Mouse (Mus musculus) granulocyte monocyte progenitor cell, adult 5-6 weeks (primary cell): Measurements from ENCODE around the gene Lat. TPM values are rescaled to one million over a fixed set of nuclear protein-coding genes. Genes with fewer than 3 reads are reported as not detected.

ENCODE experiments used
- ATAC-seq: replicated peaks from 2 replicates; pipeline ENCODE4 v1.8.0; 2016; ENCODE audit warnings: mild to moderate bottlenecking, moderate TSS enrichment, inconsistent platforms; ENCODE audit not compliant: poor library complexity, severe bottlenecking
- total RNA-seq, 2 experiments: library from RNA; stranded (forward) in 1 of 2; stranded (reverse) in 1 of 2; fragments of 200-712, 200-1000 nt in 1 of 2; fragments of >200 nt in 1 of 2; fragmentation: Nextera tagmentation in 1 of 2; gene quantifications; 2 replicates each; pipeline ENCODE4 v1.2.3; 2014 to 2017

The Lat gene
- total RNA-seq, 2 experiments from 2014 or later, result 0.72 to 2.4 TPM

DNA sequence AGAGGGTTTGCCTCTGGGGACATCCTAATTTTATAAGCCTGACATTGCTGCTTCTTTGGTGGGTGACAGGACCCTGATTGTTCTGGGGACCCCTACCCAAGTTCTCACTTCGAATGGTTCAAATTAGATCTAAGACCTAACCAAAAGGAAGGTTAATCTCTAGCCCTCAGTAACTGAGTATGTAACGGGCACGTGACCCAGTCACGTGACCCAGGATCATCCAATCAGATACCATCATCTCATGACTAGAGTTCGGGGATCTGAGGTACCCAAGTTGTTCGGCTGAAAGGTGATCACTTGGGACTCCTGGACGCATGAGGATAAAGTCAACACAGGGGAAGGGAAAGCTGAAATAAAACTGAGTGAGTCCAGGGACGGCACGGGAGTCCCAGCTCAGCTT lies 3.6 kb upstream of the Lat start:
- no peak for ATAC-seq

DNA sequence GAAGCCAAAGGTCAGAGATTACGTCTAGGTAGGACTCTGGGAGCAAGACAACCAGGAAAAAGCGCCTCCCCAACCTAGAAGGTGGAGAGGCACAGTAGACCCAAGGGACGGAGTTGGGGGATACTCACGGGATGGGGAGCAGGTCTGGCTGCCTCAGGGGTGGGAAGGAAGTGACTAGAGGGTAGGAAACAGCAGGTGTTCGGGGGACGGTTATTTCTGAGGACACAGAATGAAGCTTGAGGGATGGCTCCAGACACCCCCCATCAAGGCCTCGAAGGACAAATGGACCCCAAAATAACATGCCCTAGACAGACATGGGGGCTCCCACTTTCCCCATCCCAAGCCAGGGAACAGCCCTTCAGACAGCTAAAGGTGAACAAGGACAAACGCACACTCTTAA lies 1.0 kb downstream of the Lat start:
- no peak for ATAC-seq

DNA sequence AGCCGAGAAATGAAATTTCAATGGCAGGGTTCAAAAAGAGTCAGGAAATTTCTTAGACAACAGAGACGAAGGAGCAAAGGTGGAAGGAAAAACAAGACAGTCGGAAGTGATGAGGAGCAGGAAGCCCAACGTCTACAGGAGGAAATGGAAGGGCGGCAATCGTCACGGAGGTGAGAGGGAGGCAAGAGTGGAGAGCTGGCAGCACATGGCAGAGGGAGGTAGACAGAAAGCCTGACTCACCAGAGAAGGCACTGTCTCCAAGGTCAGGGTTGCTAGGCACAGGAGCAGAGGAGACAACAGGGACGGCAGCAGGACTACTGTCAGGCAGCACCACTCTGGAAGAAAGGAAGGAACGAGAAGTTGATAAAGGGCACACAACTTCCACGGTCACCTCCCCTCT lies 1.7 kb downstream of the Lat start:
- no peak for ATAC-seq

DNA sequence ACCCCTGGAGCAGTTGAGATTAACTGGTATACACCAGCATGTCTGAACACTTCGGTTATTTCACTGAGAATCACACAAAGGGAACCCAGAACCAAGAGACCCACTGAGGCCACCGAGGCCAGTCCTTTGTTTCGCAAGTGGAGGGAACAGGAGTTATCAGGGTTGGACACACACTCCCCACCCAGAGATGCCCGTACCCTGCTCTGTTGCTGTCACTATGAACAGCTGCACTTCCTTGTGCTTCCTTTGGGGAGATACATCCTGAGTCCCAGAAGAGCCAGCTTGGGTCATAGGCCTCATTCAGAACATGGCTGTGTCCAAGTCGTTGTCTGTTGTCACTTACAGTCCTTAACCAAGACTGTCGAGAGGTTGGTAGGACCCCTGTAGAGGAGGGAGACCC lies 6.3 kb downstream of the Lat start:
- no peak for ATAC-seq

DNA sequence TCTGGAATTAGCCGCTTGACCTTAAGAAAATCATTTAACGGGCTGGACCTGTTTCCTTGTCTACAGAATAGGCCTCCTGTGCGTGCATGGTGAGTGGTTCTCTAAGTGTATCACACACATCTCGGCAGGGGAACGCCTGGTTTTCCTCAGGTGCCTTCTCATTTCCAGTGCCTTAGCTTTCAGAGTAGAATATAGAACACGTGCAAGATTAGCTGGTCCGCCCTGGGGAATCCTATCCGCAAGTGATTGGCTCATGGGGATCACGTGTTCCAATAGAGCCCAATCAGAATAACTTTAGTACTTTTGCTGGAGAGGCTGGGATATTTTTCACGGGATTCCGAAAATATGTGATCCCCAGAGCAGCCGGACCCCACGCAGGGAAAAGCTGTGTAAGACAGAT lies 10.3 kb downstream of the Lat start:
- no peak for ATAC-seq

DNA sequence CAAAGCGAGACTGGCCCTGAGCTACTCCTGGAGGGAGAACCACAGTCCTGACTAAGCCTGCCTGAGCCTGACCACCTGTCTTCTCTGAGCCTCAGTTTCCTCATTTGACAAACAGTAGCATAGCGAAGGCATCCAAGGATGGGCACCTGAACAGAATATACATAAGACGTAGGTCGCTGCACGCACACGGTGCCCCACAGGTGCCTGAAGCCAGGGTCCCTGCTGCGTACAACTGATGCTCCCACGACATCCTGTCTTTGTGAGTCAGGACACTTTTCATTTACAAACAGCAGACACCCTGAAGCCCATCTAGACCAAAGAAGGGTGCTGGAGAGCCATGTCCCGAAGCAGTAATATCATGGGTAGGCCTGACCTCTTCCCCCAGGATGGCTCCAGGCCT lies 11.0 kb downstream of the Lat start:
- ATAC-seq, result no peak

DNA sequence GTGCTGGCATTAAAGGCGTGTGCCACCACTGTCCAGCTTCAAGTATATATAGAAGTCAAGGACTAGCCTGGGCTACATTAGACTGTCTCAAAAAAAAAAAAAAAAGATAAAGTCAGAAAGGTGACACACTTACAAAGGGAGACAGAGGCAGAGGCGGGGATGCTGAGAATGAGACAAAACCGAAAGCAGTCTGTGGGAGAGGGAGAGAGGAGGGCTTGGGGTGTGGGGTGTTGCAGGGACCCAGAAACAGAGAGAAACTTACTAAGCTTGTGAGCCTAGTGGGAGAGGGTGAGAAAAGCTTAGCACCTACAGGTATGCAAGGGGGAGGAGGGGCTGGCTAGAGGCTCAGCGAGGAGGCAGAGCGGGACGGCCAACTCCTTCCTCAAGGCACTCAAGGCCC lies 11.5 kb downstream of the Lat start:
- no peak for ATAC-seq

DNA sequence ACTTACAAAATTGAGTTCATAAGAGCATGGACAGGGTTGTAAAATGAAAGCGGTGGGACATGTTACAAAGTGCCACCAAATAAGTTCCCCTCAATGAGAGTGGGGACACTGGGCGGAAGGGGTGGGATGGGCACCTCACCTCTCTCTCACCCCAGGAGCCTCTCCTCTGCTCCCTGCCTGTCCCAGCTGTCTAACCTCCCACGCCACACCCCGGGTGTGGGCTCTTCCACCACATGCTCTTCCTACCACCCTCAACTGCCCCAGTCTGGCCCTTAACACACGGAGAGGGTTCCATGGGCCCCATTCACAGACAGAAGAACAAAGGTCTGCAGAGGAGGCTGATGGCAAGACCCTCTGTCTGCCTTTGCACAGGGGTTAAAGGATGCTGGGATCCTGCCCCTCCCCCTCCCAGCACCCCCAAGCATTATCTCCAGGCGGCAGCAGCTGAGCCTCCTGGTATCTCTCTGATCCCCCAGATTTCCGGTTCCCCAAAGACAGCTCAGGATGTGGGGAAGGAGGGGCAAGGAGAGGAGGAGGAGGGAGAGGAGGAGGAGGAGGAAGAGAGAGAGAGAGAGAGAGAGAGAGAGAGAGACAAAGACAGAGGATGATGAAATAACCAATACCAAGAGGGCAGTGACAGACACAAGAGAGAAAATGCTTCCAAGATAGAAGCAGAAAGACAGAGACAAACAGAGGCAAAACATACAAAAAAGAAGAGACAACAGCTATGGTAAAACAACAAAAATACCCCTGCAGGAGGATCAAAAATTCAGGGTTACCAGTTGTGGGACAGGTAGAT lies 12.4 kb downstream of the Lat start:
- peak; percentile 66 for ATAC-seq

DNA sequence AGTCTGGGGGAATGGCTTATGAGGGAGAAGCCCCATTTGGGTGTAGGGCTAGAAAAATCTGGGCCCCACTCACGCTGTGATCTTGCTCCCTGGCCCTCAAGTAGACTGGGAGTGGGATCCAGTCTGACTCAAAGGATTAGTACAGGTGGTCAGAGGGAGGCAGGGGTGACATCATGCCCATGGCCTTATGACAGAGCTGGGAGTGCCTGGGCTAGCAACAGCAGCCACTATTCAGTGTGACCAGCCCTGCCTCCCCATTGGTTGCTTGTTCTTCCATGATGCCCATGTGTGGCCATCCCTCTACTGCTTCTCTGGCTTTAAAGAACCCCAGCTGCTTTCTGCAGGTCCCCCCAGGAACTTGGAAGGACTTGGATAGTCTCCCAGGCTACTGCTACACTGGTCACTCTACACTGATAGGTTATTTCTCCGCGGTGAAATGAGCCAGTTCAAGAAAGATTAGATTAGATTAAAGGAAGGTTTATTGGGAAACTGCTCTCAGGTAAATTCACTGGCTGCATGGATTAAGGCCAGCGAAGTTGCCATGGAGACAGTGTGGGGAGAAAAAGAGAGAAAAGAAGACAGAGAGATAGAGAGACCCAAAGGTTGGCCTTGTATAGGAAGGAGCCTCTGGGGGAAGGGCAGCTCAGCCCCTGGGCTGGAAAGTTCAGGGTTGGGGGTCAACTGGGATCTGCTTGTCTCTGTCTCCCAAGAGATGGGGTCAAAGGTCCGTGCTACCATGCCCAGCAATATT lies 13.3 kb downstream of the Lat start:
- ATAC-seq, result no peak

DNA sequence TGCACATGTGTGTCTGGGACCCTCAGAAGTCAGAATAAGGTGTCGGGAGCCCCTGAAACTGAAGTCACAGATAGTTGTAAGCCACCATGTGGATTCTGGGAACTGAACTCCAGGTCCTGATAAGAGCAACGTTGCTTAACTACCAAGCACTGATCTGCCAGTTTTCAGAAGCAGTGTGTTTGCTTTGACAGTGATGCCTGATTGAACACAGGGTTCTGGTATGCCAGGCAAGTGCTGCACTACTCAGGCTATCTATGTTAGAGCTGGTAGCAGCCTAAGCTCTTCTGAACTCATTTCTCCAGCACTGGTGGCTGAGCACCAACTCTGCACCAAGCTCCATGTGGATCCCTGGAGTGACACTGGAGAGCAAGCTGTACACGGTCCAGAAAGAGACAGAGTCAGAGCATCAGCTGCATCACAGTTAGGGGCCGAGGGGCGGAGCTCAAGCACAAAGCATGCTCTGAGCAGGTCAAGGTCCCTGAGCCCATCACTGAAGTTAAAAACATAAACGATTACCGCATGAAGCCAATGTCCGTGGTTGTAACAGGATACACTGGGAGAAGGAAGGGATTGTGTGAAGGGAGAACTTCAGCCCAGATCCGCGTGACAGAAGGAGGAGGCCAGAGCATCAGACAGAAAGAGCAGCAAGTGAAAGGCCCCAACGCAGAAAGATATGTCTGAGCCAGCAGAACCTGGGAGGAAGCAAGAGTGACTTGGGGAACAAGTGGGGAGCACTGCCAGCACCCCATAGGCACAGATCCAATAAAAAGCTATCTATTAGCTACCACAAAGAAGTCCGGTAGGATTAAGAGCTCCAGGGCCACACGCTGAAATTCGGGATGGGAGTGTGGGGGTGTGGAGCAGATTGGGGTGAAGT lies 14.4 kb downstream of the Lat start:
- ATAC-seq, result no peak

DNA sequence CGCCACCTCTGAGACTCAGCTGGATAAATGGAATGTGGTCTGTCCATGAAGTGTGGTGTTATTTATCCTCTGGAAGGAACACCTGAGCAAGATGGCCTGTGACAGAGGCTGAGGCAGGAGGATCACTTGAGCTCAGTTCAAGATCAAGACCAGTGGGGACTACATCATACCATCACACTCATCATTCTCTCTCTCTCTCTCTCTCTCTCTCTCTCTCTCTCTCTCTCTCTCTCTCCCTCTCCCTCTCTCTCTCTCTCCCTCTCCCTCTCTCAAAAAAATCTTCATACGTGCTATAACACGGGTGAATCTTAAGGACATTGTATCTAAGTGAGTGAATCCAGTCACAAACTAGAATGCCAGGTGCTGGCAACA lies 15.4 kb downstream of the Lat start:
- ATAC-seq, result no peak

DNA sequence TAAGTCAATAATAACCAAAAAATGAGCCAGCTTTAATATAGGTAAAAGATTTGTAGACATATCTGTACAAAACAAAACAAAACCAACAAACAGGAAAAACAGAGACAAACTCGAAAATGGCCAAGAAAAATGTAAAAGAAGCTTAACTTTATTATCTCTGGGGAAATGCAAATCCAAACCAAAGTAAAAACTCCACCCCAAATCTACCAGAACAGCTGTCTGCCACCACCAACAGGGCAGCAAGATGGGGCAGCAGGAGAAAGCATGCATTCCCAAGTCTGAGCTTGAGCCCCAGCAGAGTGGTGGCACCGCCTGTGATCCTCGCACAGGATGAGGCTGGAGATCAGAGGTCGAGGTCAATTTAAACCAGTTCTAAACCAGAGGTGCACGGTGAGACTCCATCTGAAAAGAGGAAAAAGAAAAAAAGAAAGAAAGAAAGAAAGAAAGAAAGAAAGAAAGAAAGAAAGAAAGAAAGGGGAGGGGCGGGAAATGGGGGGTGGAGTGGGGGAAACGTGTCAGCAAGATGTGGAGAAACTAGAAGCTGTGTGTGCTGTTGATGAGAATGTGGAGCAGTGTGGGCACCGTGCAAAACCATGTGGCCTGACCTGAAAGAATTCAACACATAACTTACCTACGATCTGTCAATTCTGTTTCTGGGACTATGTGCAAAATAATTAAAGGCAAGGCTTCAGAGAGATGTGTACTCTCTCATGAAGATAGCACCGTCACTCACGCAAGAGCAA lies 15.9 kb downstream of the Lat start:
- no peak for ATAC-seq

DNA sequence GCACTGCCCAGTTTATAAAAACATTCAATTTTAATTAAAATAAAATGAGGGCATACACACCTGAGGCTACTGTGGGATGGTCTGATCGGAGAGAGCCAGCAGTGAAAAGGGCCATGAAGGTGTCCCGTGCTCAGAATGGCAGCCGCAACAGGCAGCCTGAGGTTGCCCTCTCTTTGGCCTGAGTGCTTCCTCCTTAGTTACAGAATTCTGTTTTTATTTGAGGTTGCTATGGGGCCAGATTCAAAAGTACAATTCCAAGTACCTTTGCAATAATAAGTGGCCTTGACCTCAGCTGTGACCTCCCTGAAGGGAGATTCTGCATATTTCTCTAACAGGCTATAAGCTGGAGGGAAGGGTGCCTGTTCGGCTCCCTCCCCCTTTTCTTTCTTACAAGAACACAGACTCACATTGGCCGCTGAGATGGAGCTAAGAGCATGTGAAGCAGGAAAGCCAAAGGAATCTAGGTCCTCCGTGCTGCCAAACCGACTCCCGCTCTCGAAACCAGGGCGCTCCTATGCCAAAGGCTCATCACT lies 17.9 kb downstream of the Lat start:
- ATAC-seq, result no peak

DNA sequence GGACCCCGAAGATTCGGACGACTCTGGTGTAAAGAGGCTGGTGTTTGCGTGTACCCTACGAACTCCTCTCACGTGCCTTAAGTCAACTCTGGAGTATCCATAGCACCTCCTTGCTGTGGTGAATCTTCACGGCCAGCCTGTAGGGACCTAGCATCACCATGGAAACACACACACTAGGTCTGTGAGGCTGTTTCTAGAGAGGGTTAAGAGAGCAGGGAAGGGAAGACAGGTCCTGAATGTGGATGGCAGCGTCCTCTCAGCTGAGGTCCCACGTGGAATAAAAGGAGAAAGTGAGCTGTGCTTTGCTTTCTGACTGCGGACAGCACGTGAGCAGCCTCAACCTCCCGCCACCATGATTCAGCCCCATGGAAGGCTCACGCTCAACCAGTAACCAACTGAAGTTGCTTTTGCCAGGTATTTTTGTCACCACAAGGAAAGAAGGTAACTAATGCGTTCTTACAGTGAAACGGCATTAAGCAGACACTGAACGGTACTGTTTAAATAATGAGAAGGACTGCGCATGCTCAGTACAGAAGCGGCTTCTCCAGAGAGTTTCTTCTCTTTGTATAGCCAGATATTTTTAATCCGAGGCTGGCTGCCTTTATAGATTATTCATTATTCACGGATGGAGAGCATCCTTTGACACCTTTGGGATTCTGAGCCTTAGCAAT lies 18.5 kb downstream of the Lat start:
- no peak for ATAC-seq

DNA sequence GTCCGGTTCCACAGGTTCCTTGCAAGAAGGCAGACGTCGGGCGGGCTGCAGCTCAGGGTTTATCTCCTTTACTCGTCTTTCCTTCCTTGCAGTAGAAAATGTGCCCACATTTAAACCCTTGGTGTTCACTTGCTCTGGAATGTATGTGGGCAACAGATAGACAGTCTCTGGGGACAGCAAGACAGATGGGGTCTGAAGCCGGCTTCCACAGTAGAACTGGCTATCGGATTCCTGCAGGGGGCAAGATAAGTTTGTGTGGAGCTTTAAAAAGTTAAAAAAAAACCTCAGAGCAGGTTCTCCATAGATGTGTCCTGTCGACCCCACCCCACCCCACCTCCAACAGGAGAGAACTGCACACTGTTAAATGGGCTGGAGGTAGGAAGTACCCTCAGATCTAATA lies 21.1 kb downstream of the Lat start:
- ATAC-seq, result no peak

DNA sequence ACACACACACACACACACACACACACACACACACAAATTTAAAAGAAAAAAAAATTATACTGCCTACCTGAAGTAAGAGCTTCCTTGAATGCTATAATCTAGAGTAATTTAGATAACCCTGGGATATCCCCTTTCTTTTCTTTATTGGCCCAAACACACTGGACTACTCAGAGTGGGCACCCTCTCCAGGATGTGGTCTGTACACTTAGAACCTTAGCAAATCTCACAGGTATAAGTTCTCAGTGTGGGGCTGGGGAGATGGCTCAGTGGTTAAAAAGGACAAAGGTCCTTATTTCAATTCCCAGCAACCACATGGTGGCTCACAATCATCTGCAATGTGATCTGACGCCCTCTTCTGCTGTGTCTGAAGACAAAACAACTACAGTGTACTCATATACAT lies 22.3 kb downstream of the Lat start:
- no peak for ATAC-seq

DNA sequence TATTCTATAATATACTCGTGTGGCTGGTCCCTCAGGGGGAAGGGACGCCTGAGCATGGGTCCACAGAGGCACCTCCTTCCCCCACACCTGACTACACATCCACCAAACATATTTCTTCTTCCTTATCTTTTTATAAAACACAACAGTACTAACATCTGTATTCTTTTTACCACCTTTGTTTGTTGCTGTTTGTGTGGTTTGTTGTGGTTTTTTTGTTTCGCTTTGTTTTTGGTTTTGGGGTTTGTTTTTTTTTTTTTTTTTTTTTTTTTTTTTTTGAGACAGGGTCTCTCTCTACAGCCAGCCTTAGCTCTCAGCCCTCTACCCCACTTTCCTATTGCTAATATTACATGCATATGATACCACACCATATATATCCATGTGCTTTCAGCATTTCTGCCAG lies 23.4 kb downstream of the Lat start:
- no peak for ATAC-seq

DNA sequence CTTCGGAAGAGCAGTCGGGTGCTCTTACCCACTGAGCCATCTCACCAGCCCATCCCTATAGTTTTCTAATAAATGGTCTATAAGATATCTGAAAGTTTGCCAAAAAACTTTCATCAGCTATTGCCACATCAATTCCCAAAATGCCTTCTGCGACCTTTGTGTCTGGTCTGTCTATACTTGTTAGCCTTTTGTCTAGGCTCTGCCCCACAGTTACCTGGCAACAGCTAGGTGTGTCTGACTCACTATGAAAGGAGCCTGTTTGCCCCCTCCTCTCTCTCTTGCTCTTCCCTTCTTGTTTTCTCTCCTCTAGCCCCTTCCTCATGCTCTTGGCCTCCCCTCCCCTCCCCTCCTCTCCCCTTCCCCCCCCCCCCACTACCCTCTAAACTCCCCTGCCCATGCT lies 23.8 kb downstream of the Lat start:
- no peak for ATAC-seq

DNA sequence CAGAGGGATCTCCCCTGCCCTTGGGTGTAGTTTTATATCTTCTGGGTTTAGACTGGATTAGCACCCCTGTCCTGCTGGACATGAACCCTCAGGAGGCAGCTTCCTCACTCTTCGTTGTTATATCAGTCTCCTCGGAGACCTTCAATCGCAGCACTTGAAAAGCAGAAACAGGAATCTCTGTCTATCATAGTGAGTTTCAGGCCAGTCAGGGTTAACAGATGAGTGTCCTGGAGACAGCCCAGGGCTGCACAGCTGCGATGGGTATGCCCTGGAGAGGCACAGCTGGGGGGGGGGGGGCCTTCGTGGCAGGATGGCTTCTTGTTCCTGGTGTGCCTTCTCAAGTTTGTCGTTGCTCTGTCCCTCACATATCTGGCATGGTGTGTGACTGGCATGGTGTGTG lies 28.5 kb downstream of the Lat start:
- ATAC-seq, result no peak

DNA sequence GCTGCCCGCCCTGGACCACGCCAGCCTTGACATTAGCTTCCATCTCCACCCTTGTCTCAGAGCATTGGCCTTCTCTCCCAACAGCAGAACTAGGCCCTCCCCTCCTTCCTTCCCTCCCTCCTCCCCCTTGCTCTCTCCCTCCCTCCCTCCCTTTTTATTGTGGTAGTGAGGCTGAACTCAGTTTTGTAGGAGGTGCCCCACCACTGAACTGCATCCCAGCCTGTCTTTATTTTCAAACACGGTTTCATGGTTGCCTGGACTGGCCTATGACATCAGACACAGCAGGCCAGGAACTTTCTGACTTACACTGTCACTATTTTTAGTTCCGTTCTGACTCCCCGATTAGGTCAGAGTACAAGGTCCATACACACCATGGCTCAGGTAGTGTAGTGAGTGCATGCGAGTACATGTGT lies 29.2 kb downstream of the Lat start:
- no peak for ATAC-seq
